Mouse (Mus musculus): ENCODE measurements at regions not wholly inside any gene's neighbourhood (a gene's known extent, or its start where the extent isn't known, plus 50 kb on each side); places are given as distances from the start of the nearest gene placed in this dataset.

DNA sequence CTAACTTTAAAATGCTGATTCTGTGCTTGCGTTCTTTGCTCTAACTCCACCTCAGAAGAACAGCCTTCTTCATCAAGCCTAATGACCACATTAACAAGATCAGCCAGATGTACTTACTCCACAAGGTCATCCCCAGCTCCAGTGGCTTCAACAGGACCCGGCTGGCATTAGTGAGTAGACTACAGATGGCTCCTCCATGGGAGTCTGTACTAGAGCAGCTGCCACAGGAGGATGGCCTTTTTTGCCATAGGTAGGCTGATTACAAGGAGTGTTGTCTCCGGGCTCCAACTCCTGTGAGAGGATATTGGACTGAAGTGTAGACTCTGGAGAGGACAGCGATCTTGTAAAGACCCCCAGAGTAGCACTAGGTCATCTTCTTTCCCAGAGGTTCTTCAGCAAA, 729.7 kb downstream of the Galc start:
- H3K9me3 ChIP-seq = no peaks in the 10 kb centered on the region
- H3K9ac ChIP-seq = no peak overlapping the region
- H3K27ac ChIP-seq (replicated peaks) = no peak overlapping the region
- H3K36me3 ChIP-seq = no peaks in the 10 kb centered on the region
- H3K4me2 ChIP-seq = no peak overlapping the region
- no peaks in the 10 kb centered on the region for H3K4me1 ChIP-seq (replicated peaks)
- WGBS = 96% methylated on average over 4 of the region's 4 CpGs
- no peak overlapping the region for H3K4me3 ChIP-seq
- ATAC-seq (ENCODE audit: low read depth) = no peak
- no peaks in the 10 kb centered on the region for H3K27me3 ChIP-seq

DNA sequence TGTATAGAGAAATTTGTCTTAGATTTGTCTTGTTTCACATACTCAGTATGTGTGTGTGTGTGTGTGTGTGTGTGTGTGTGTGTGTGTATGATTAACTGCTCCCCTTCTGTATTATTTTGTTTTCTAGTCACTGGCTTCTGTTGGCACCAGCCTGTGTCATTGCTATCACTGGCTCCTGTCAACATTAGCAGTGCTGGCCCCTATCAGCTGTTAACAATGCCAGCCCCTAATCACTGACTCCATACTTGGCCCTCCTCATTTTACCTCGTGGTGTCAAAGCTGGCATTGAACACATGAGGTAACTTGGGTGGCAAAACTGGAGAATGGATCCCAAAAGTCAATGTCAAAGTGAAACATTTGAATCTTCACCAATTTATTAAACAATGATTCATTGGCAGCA, 733.3 kb downstream of the Galc start:
- Histone ChIP-seq H3K9me3 (no peaks in the 10 kb centered on the region), H3K27ac (replicated peaks) (no peak overlapping the region), H3K4me3 (no peak overlapping the region), H3K9ac (no peak overlapping the region), H3K4me2 (no peak overlapping the region), H3K4me1 (replicated peaks) (no peaks in the 10 kb centered on the region), H3K27me3 (no peaks in the 10 kb centered on the region), H3K36me3 (no peaks in the 10 kb centered on the region)
- ATAC-seq (ENCODE audit: low read depth) = no peak
- 64% methylated on average over 1 of the region's 1 CpGs for WGBS

DNA sequence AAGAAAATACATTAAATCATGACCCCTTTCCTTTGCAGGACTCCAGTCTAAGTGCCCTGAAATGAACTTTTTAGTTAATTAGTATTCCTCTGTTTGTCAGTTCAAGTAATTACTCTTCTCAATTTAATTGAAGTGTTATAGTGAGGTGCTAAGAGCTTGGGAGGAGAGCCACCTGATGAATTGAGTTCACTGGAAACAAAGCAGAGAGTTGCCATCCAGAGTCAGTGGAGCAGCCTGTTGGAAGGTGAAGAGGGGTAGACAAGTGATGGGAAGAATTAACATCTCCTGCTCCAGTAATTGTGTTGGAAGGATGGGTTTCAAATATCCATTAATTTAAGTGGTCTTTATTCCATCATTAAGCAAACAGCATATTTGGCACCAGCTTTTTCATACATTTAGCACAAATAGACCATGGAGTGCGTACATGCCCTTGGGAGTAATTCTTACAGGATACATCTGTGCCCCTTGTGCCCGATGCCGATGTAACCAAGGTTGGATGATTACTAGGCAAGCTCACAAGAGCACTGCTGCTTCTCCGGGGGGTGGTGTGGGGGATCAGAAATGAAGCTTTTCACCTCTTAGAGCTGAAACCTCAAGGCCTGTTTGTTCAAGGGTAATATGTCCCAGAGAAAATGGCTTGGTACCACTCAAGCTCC, 739.3 kb downstream of the Galc start:
- Histone ChIP-seq H3K27ac (replicated peaks) (no peak overlapping the region), H3K4me1 (replicated peaks) (no peaks in the 10 kb centered on the region), H3K9me3 (no peaks in the 10 kb centered on the region), H3K9ac (no peak overlapping the region), H3K4me3 (no peak overlapping the region), H3K27me3 (no peaks in the 10 kb centered on the region), H3K4me2 (no peak overlapping the region), H3K36me3 (no peaks in the 10 kb centered on the region)
- ATAC-seq (ENCODE audit: low read depth) = peak; percentile 72
- 70% methylated on average over 4 of the region's 4 CpGs for WGBS

DNA sequence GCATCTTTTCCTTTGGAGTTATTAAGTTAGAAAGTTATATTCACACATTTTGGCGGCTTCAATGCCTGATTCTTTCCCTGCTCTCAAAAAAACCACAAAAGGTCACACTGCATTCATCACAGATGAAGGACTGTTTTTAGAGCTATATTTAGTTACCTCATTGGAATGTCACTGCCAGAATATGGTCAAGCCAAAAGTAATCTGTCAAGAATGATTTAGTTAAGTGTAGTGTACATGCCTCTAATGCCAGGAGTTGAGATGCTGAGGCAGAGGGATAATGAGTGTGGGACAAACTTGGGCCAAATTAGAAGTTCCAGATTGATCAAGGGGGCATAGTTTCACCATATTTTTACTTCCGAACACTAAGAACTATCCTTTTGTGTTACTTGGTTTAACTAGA, 741.7 kb downstream of the Galc start:
- Histone ChIP-seq H3K4me1 (replicated peaks) (no peaks in the 10 kb centered on the region), H3K9ac (no peak overlapping the region), H3K9me3 (no peaks in the 10 kb centered on the region), H3K4me2 (no peak overlapping the region), H3K27me3 (no peaks in the 10 kb centered on the region), H3K4me3 (no peak overlapping the region), H3K27ac (replicated peaks) (no peak overlapping the region), H3K36me3 (no peaks in the 10 kb centered on the region)
- WGBS = 88% methylated on average over 2 of the region's 2 CpGs
- no peak for ATAC-seq (ENCODE audit: low read depth)

DNA sequence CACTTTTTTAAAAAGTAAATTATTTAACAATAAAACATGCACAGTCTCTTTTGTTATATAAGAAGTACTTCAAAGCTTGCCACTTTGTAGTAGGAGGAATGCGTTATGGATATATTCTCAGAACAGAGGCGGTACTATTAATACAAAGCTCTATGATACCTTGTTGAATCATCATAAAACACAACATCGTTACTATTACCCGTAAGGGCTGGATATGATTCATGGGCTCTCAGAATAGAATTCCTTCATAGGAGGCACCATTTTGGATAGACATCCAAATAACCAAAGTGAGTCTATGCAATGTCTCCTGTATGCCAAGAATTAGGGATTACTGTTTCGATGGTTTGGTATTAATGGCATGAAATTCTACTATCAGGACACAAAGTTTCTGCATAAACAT, 743.5 kb downstream of the Galc start:
- Histone ChIP-seq H3K36me3 (no peaks in the 10 kb centered on the region), H3K9me3 (no peaks in the 10 kb centered on the region), H3K4me2 (no peak overlapping the region), H3K27ac (replicated peaks) (no peak overlapping the region), H3K9ac (no peak overlapping the region), H3K27me3 (no peaks in the 10 kb centered on the region), H3K4me1 (replicated peaks) (peaks cover 8% of the 10 kb centered on the region; the same call in 1 of the 2 replicates), H3K4me3 (no peak overlapping the region)
- 95% methylated on average over 5 of the region's 5 CpGs for WGBS
- no peak for ATAC-seq (ENCODE audit: low read depth)

DNA sequence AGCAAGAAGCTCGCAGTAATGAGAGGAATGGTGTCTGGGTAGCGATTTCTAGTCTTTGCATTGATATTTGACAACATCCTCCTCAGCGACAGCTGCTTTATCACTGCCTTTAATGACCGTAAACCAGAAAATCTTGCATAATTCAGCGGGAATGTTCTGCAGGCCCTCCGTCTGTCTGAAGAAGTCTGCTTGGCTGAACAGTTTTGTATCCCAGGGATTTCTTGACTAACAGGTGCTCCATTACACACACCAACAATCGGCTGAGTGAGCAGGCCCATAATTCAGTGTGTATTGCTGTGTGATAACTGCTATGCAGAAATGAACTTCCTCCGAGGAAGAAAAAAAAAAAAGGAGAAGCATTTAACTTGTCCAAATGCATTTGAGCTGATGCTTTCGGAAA, 747.4 kb downstream of the Galc start:
- ATAC-seq (ENCODE audit: low read depth) = no peak
- H3K36me3 ChIP-seq = no peaks in the 10 kb centered on the region
- no peak overlapping the region for H3K27ac ChIP-seq (replicated peaks)
- H3K27me3 ChIP-seq = no peaks in the 10 kb centered on the region
- no peaks in the 10 kb centered on the region for H3K9me3 ChIP-seq
- no peak overlapping the region for H3K9ac ChIP-seq
- 48% methylated on average over 9 of the region's 9 CpGs for WGBS
- H3K4me3 ChIP-seq = no peak overlapping the region
- no peak overlapping the region for H3K4me2 ChIP-seq
- peaks cover 8% of the 10 kb centered on the region; the same call in 1 of the 2 replicates for H3K4me1 ChIP-seq (replicated peaks)

- ATAC-seq (ENCODE audit: low read depth) = no peak
- no peak overlapping the region for H3K4me2 ChIP-seq
- H3K4me1 ChIP-seq (replicated peaks) = no peaks in the 10 kb centered on the region
- H3K9ac ChIP-seq = no peak overlapping the region
- no peaks in the 10 kb centered on the region for H3K36me3 ChIP-seq
- no peak overlapping the region for H3K4me3 ChIP-seq
- no peaks in the 10 kb centered on the region for H3K9me3 ChIP-seq
- 83% methylated on average over 2 of the region's 2 CpGs for WGBS
- no peaks in the 10 kb centered on the region for H3K27me3 ChIP-seq
- H3K27ac ChIP-seq (replicated peaks) = no peak overlapping the region
Observed at GRCm38 (mm10) chr12:97501441-97501840, 757.8 kb downstream of the Galc start.

DNA sequence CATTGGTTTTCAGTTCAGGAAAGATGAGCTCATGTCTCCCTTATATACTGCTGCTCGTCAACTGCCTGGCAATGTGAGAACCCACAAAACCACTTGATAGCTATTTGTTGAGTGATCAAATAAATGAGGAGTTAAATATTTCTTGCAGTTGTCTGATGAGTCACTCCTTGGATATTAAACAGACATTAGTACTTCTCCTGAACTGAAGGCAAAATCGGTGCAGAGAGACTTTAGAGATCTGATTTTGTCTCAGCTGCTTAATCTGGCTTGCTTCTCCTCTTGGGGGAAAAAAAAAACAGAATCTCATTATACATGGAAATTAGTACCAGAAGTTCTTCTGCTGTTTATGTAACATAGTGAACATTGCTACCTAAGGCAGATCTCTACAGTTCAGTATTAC, 775.7 kb downstream of the Galc start:
- H3K9me3 ChIP-seq = no peaks in the 10 kb centered on the region
- no peak for ATAC-seq (ENCODE audit: low read depth)
- 60% methylated on average over 2 of the region's 2 CpGs for WGBS
- H3K9ac ChIP-seq = no peak overlapping the region
- H3K36me3 ChIP-seq = no peaks in the 10 kb centered on the region
- no peaks in the 10 kb centered on the region for H3K27me3 ChIP-seq
- no peak overlapping the region for H3K4me3 ChIP-seq
- H3K4me1 ChIP-seq (replicated peaks) = no peaks in the 10 kb centered on the region
- H3K4me2 ChIP-seq = no peak overlapping the region
- no peak overlapping the region for H3K27ac ChIP-seq (replicated peaks)

DNA sequence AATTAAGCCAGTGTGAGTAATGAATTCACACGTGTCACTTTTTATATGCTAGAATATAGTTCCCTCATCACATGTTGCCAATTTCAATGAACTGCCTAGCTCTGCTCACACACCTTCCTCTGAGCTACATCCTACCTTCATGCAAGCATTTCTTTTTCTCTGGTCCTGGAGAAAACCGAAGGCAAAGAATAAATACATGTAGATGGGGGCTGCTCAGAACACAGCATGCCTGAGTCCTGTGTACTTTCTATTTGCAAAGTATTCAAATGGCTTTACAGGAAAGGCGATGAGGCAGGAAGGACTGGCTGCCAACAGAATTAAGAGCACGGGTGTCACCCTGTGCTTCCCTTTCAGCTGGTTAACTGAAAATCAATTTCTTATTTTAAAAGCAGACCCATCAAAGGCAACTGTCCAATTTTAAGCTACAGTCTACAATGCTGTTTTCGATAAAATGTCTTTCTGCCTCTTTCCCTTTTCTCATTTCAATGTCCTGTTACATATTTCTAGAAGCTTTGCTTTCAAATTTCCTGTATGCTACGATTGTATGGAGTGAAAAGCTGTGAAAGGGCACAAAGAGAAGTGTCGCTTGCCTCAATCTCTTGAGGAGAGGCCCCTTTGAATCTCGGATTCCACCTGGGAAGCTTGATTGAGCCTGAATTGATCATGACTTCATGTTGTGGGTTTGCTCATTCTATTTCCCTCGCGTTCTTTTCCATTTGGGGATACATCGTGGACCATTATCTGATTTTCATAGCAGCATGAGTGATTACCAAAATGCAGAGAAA, 782.6 kb downstream of the Galc start:
- WGBS = 28% methylated on average over 11 of the region's 11 CpGs
- H3K27me3 ChIP-seq = no peaks in the 10 kb centered on the region
- H3K4me1 ChIP-seq (replicated peaks) = peaks cover 18% of the 10 kb centered on the region
- no peaks in the 10 kb centered on the region for H3K36me3 ChIP-seq
- H3K9ac ChIP-seq = no peak overlapping the region; the same call in 1 of the 2 replicates
- H3K4me3 ChIP-seq = no peak overlapping the region
- H3K4me2 ChIP-seq = no peak overlapping the region; the same call in 1 of the 2 replicates
- no peaks in the 10 kb centered on the region for H3K9me3 ChIP-seq
- peak; percentile 27; the same call in 1 of the 2 replicates for ATAC-seq (ENCODE audit: low read depth)
- H3K27ac ChIP-seq (replicated peaks) = no peak overlapping the region

- peaks cover 18% of the 10 kb centered on the region for H3K4me1 ChIP-seq (replicated peaks)
- H3K9ac ChIP-seq = no peak overlapping the region
- no peaks in the 10 kb centered on the region for H3K36me3 ChIP-seq
- H3K4me2 ChIP-seq = no peak overlapping the region
- H3K27ac ChIP-seq (replicated peaks) = no peak overlapping the region
- H3K9me3 ChIP-seq = no peaks in the 10 kb centered on the region
- no peaks in the 10 kb centered on the region for H3K27me3 ChIP-seq
- no peak for ATAC-seq (ENCODE audit: low read depth)
- H3K4me3 ChIP-seq = no peak overlapping the region
- WGBS = 17% methylated on average over 2 of the region's 2 CpGs
Observed at GRCm38 (mm10) chr12:97475751-97476150, 783.5 kb downstream of the Galc start.

DNA sequence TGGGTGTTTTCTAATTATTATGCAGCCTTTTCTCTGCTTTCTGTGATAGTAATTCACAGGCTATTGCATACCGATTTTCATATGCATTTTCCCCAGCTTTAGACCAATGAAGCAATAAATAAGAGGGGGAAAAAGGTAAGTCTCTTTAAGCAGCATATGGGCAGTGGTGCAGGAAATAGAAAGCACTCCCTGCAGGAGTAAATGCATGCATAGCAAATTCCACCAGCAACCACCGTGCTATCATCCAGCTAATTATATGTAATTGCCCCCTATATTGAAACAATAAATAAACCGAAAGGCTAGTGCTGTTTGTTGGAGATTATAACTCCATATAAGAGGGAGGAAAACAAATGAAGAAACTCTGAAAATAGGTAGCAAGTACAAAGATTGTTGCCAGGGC, 790.1 kb downstream of the Galc start:
- peak overlapping the region; percentile 67 for H3K27ac ChIP-seq (replicated peaks)
- H3K27me3 ChIP-seq = no peaks in the 10 kb centered on the region
- H3K4me2 ChIP-seq = no peak overlapping the region
- no peak overlapping the region for H3K9ac ChIP-seq
- 0 out of 2 replicates have a peak, but pooled peaks have one; percentile 40 for ATAC-seq (ENCODE audit: low read depth)
- 32% methylated on average over 3 of the region's 3 CpGs for WGBS
- H3K36me3 ChIP-seq = no peaks in the 10 kb centered on the region
- H3K4me1 ChIP-seq (replicated peaks) = 0 out of 2 replicates have a peak, but pooled peaks cover 5% of the 10 kb centered on the region
- H3K4me3 ChIP-seq = no peak overlapping the region
- H3K9me3 ChIP-seq = no peaks in the 10 kb centered on the region

- 53% methylated on average over 3 of the region's 3 CpGs for WGBS
- Histone ChIP-seq H3K27ac (replicated peaks) (no peak overlapping the region), H3K4me1 (replicated peaks) (no peaks in the 10 kb centered on the region), H3K36me3 (no peaks in the 10 kb centered on the region), H3K4me2 (no peak overlapping the region), H3K9ac (no peak overlapping the region), H3K27me3 (no peaks in the 10 kb centered on the region), H3K9me3 (no peaks in the 10 kb centered on the region), H3K4me3 (no peak overlapping the region)
- ATAC-seq (ENCODE audit: low read depth) = no peak
Observed at GRCm38 (mm10) chr12:97436141-97436540, 823.1 kb downstream of the Galc start.

All from neural tube, embryonic 13.5 days (tissue).